Mouse (Mus musculus): ENCODE measurements around the gene Slc12a3. TPM values are rescaled to one million over a fixed set of nuclear protein-coding genes. Genes with fewer than 3 reads are reported as not detected.

The Slc12a3 gene
- total RNA-seq, 4 experiments from 2014 or later, result 0.55 to 0.94 (median 0.79) TPM

DNA sequence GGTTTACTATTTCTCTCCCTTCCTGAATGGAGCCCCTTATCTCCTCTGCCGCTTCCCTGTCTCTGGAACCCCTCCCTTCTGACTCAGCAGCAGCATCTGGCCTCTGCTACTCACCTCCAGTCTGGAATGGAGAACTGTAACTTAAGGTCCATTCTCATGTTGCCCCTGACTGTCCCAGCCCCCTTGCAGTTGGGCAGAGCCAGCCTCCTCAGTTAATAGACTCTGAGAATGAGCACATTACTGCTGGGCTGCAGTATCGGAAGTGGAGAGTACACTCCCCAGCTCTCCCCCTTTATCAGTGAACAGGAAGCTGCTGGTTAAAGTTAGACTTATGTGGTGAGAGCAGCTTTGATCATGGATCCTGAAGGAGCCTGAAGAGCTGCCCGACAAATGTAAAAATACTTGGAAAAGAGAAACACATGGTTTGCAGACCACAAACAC lies 46.6 kb downstream of the Slc12a3 start:
- DNase-seq (ENCODE audit: low spot score in 2 of 2), result no peak

DNA sequence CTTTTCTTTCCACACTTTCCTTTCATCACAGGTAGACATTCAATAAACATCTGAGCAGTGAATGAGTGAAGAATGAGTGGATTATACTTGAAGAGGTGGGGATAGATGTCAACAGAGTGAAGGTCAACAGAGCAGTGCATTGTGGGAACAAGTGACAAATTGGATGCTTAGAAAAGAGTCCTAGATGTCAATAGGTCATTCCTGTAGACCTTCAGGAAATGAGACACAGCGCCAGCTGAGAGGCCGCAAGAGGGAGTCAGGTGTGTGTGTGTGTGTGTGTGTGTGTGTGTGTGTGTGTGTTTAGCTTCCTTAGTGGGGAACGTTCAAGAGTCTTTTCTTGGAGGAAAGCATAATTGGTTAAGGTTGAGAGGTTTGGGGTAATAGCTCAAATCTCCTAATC lies 47.2 kb downstream of the Slc12a3 start:
- no peak for DNase-seq (ENCODE audit: low spot score in 2 of 2)

DNA sequence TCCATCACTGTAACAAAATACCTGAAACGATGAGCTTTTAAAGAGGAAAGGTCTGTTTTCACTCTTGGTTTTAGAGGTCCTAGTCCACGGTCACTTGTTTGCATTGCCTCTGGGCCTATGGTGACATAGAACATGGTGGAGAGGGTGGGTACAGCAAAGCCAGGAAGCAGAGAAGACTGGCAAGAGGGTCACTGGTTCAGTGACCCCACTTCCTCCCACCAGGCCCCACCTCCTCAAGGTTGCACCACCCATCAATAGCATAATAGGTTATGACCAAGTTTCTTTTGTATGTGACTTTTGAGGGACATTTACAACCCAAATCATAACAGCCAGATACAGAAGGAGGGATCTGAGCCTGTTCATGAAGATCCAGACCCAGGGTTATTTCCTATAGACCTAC lies 47.6 kb downstream of the Slc12a3 start:
- no peak for DNase-seq (ENCODE audit: low spot score in 2 of 2)

DNA sequence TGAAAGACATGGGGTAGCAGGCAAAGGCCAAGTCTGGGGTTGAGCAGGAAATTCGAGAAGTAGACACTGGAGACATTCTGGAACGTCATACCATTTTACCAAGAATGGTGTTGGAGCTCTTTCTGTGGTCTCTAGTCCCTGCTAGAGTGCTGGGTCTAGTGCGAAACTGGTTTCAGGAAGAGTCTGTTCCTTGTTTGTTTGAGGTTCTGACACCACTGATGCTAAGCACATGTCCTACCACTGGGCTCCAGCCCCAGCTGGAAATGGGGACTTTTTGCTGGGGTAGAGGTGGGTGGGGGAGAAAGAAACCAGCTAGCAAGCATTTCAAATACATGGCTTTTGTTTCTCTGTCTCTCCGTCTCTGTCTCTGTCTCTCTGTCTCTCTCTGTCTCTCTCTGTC lies 48.0 kb downstream of the Slc12a3 start:
- no peak for DNase-seq (ENCODE audit: low spot score in 2 of 2)

DNA sequence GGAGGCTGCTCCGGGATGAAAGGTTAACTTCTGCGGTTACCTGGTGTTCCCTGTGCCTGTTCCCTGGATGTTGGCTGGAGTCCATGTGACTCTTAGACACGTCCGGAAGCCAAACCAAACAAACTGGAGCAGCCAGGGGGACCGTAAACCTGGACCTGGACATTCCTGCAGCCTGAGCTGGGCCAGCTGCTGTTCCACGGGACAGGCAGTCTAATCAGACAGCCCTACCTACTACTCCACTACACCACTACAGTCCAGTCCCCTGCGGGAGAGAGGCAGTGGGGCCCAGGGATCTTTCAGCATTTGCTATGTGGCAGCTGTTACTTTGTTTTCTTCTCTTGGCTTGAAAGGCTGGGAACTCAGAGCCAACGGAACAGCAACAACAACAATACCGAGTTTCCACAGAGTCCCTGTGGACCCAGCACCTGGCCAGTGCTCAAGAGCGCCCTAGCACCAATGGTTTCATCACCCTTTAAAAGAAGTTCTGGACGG lies 48.8 kb downstream of the Slc12a3 start:
- no peak for DNase-seq (ENCODE audit: low spot score in 2 of 2)

DNA sequence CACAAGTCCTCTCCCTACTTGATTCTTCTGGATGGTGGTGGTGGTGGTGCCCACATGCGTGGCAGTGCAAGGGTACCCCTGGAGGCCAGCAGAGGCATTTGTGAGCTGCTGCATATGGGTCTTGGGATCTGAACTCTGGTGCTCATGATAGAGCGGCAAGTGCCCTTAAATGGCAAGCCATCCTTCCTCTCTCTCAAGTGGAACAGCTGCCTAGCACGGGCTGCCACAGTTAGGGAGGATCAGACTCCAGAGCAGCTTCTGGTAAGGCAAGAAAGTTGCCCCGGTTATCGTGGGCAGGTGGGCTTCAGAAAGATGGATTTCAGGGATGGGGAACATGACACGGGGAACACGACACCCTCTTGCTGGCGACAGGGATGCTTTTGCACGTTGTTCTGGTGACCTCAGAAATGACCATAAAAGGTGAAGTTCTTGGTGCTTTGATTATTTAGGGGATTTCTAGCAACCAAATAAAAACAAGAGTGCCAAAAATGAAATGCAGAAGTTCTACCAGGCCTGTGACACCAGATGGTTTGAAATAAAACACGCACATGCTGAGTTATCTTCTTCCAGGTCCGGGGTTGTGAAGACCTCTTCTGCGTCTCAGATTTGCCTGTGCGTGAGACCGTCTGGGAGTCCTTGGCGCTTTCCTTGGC lies 49.9 kb downstream of the Slc12a3 start:
- DNase-seq (ENCODE audit: low spot score in 2 of 2), result no peak

DNA sequence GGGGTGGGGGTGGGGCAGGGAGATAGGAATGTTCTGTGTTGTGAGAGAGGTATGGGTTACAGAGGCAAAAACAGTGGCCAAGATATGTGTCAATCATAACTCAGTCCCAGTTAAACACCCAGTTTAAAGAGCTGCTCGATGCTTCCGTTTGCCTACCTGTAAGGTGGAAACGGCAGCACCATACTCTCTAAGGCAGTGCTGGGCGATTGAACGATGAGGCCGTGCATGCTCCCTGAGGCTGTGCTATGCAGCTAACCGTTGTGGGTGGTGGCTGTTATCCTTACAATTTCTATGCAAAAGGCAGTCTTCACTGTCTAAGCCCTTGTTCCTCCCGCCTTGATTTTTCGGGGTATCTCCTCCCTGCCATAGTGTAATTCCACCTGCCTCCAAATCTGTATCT lies 50.7 kb downstream of the Slc12a3 start:
- no peak for DNase-seq (ENCODE audit: low spot score in 2 of 2)

DNA sequence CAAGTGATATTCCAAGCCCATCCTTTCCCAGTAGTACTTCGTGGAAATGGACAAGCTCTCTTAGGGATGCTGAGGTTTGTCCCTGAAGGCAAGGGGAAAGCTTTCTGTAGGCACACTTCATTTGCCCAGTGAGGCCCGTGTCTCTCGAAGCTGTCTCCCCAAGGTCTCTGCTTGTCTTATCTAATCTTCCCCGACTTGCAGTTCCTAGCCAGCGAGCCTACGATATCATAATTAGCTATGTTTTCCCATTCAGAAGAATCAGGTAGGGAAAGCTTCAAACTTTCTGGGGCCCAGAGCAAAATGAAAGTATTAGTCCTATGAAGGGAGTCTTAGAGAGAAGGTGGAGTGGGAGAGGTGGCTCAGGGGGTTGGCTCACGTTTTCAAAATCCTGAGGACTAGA lies 55.2 kb downstream of the Slc12a3 start:
- DNase-seq (ENCODE audit: low spot score in 2 of 2), result no peak

DNA sequence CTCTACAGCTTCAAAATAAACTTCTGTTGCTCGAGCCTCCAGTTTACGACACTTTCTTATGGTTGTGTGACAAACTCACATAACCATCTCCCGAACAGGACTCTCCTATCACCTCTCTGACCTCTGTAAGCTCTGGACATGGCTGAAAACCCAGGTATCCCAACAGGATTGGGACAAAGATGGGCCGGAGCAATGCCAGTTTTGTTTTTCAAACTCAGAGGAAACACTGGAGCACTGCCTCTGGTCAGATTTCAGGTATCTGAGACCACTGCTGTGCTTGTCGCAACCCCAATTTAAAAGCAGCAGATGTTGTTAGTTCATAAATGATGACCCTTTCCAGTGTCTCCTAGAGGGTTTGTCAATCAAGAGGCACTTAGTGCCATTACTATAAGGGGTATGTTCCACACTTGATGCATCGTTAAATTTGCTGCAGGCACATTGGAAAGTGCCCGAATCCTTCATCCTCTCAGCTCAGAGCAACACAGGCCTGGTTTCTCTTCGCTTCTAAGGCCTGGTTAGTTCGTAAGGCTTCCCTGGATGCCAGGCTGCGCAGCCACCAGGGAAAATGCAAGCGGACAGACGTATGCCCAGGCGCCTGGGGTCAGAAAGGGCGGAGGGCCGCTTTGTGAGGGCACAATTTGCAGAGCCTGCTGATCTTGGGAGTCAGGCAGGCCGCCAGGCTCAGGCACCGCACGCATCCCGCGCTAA lies 56.7 kb downstream of the Slc12a3 start:
- no peak for DNase-seq (ENCODE audit: low spot score in 2 of 2)

DNA sequence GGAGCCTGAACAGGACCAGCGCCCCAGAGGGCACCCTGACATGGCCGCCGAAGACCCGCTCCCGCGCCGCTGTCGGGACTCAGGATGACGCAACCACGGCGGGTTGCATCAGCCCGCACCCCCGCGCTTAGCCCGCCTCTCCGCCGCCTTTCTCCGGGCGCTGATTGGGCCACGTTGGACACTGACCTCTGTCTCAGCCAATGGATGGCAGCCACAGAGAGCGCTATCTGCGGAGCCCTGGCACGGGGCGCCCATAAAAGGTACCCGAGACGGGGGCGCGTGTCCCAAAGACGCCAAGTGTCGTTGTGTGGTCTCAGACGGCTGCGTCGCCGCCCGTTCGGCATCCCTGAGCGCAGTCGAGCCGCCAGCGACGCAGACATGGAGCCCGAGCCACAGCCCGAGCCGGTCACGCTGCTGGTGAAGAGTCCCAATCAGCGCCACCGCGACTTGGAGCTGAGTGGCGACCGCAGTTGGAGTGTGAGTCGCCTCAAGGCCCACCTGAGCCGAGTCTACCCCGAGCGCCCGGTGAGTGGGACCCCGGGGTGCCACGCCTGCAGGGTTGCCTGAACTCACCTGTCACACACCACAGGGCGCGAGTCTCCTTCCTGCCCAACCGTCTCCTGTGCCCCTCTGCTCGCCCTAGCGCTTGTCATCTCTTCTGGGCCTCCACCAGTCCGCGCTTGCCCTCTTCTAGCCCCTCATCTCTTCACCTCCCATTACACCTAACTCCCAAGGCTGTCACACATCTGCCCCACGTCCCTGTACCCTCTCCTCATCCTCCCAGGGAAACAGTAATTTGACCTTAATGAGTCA lies 57.4 kb downstream of the Slc12a3 start, which contains the start of gene Herpud1:
TSS of gene Herpud1 (plus strand) at position 225 of the 813 bp plus-strand sequence.
- peak; percentile 98 to 99 for DNase-seq (ENCODE audit: low spot score in 2 of 2)

DNA sequence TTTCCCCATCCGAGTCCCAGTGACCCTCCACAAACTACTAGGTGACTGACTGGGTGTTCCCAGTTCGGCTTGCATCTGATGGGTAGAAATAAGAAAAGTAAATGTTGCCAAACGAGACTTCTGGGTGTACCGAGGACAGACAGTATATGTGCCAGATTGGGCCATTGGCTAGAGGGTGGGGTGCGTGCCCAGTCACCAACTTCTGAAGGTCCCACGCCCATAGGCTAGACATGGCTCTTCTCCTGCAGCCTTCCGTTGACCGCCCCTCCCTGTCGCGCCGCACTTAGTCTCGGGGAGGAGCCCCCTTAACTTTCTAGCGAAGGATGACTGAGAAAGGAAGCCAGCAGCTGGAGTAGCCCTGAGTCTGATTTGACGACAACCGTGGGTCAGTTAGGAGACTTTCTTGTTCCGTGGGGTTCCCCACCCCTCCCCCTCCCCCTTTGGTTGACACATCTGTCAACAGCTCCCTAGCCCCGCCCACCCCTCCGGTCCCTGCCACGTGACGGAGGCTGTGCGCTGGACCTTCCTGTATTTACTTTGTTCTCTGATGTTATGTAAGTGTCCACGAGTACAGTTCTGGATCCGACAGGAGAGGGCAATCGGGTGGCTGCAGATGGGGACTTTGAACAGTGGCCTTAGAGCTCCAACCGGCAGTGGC lies 58.2 kb downstream of the Slc12a3 start:
- DNase-seq (ENCODE audit: low spot score in 2 of 2), result peak; percentile 72 to 83

DNA sequence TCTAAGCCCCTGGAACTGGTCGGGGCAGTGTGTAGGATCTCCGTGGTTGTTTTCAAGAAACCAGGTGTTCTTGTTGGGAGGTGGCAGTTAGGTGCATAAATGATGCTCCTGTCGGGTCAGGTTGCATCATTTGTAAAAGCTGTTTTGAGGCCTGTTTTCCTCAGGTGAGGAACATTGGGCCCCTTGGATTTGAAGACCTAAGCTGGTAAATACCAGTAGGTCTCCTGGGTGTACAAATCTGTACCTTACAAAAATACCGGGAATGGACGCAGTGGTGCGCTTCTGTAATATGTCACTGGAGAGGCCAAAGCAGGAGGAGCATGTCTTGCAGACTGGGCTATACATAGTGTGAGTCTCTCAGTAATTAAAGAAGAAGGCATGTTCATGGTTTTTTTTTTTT lies 58.8 kb downstream of the Slc12a3 start:
- no peak for DNase-seq (ENCODE audit: low spot score in 2 of 2)

DNA sequence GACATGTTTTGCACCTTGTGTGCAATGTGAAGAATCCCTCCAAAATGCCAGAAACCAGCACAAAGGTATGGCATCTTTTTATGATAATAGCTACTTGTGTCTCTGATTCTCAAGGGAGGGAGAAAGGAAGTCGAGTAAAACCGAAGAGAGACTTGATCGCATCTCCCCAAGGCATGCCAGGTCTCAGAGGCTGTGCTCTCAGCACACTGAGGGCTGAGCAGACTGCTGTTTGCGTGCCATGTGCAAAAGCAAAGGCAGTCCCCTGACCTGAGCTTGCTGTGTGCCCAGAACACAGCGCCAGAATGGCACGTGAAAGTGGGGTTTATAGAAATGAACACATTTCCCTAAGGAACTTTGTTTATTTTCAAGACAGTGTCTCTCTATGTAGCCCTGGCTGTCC lies 60.5 kb downstream of the Slc12a3 start:
- DNase-seq (ENCODE audit: low spot score in 2 of 2), result no peak

DNA sequence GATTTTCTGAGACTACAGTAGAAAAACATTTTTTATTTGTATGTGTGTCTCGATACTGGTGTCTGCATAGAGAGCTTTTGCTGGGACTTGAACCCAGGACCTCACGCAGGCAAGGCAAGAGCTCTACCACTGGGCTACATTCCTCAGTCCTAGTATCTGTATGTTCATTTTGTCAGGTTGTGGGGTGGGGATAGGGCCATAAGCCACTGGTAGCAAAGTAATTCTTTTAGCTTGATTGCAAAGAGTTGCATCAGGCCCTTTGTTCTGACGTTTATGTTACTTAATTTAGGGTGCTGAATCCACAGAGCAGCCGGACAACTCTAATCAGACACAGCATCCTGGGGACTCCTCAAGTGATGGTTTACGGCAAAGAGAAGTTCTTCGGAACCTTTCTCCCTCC lies 61.4 kb downstream of the Slc12a3 start:
- DNase-seq (ENCODE audit: low spot score in 2 of 2), result no peak

DNA sequence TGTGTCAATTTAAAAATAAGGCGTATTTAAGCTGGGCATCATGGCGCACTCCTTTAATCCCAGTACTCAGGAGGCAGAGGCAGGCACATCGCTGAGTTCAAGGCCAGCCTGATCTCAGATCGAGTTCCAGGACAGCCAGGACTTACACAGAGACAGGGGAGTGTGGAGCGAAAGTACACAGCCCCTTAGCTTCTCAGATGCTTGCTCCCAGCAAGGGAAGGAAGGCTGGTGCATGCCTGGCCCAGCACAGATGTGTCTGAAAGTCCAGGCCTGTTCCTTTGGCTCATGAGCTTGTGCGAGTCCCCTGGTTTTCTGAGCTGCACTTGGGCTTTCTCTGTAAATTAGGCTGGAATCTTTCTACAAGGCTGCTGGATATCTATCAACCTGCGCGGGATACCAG lies 61.9 kb downstream of the Slc12a3 start:
- DNase-seq (ENCODE audit: low spot score in 2 of 2), result no peak

DNA sequence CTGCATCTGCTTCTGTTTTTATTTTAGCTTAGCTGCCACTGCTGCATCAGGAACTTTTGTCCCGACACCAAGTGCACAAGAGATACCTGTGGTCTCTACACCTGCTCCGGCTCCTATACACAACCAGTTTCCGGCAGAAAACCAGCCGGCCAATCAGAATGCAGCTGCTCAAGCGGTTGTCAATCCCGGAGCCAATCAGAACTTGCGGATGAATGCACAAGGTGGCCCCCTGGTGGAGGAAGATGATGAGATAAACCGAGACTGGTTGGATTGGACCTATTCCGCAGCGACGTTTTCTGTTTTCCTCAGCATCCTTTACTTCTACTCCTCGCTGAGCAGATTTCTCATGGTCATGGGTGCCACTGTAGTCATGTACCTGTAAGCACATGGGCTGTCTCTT lies 63.1 kb downstream of the Slc12a3 start:
- DNase-seq (ENCODE audit: low spot score in 2 of 2), result peak; percentile 29 to 46

DNA sequence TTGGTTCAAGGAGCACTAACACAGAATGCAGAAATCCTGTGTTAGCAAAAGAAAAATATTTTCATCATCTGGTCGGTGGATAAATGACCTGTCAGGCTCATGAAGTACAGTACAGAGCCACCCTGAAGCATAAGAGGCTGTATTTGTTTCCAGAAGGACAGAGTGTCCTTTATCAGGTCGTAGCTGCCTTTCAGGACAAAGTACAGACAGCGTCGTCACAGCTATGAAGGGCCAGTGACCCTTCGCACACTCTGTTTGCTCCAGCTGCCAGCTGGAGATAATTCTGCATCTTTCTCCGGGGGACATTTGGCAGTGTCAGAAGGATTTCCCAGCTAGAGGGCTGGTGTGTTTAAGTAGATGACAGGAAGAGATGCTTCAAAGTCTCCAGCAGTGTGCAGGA lies 63.6 kb downstream of the Slc12a3 start:
- no peak for DNase-seq (ENCODE audit: low spot score in 2 of 2)

DNA sequence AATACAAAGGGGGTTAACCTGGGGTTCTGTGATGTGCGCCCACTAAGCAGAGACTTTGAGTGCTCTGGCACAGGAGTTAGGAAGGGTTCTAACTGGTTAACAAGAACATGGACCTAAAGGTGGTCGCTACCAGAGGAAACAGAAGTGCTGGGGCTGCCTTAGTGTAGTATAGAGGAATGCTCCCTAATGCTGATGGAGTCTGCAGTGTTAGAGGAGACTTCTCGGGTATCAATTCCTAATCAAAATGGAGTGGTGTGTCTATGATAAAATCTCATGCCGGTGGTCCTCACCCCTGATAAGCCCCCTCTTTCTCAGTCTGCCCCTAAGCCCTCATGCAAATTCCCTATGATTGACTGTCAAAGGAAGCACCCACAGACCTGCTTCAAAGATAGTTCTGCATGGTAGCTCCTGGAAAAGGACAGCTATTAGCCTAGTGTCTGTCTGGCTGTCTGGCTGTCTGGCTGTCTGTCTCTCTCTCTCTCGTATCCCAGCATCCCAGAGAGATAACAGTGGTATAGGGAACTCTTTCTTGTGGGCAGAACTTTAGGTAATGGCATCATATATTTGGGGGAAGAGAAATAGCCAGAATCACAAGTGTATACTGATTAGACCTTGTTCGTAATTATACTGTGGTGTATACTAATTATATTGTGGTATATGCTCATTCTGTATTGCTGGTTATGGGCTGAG lies 67.0 kb downstream of the Slc12a3 start:
- no peak for DNase-seq (ENCODE audit: low spot score in 2 of 2)

DNA sequence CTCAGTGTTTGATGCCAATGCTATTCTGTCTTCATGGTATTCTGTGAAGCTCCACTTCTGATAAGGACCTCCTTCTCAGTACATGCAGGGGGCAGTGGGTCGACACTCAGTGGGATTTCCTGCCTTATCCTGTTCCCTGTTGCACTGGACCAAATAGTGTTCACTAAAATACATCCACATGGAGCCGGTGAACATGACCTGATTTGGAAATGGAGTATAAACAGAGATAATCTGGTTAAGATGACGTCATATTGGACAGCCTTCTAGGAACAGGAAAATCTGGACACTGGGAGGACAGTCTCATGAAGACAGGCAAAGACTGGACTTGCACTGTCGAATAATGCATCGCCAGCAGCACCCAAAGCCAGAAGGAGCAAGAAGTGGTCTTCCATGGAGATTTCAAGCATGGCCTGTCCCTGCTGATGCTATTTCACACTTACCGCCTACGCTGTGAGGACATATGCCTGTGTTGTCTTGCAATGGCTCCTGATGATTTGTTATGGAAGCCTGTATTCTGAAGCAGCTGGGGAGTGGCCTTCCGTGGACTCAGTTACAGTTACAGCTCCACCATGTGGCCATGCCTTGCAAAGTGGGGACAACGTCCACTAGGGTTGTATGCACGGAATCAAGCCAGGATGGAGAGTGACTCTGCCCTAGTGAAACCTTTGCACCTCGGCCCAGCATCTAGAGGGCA lies 68.1 kb downstream of the Slc12a3 start:
- peak in 1 of 2 experiments; percentile 47 for DNase-seq (ENCODE audit: low spot score in 2 of 2)

DNA sequence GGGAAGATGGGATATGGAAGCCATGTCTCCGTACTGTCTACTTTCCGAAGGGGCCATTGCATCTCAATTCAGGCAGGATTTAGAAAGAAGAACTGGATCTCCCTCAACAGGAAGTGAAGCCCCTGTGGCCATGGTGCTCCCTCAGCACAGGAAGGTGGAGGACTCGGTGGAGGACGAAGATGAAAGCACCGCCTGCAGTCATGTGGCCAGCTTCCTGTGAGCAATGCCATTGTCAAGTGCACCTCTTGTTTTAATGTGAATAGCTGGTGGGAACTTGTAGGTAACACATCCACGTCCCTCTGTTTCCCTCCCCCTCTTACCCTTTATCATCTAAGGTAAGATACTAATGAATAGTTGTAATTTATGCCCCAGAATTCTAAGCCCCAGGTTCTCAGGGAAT lies 69.6 kb downstream of the Slc12a3 start:
- no peak for DNase-seq (ENCODE audit: low spot score in 2 of 2)

Measured in layer of hippocampus, adult 8-10 months (tissue).